Mouse (Mus musculus): ENCODE results near the gene Gas6. TPM values are rescaled to one million over a fixed set of nuclear protein-coding genes. Genes with fewer than 3 reads are reported as not detected.

The Gas6 gene
- polyA plus RNA-seq, 1 experiment from 2014 or later, result 4.5 TPM

DNA sequence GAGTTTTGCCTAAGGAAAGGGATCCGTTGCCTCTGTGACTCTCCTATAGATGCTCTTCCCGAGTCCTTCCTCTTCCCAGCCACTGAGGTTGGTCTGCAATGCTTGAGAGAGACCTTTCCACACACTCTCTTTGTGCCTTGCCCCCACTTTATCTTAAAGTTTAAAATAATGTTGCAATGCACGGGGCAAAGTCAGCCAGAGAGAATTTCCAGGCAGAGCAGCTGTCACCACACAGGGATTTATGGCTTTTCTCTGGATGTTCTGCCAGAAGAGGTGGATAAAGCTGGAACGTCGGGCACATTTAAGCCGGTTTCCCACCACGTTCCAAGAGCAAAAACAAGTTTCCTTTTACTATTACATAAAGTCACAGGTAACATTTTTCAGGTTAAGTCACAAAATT, 27.1 kb upstream of the Gas6 start:
- no peaks in the 10 kb centered on the region for H3K27me3 ChIP-seq (replicated peaks)
- no peak overlapping the region for H3K9ac ChIP-seq
- no peak overlapping the region for H3K4me2 ChIP-seq
- H3K27ac ChIP-seq, result no peak overlapping the region
- H3K36me3 ChIP-seq, result no peaks in the 10 kb centered on the region
- no peaks in the 10 kb centered on the region for H3K4me1 ChIP-seq
- WGBS (ENCODE audit: insufficient replicate concordance), result 57% methylated on average over 7 of the region's 7 CpGs
- H3K4me3 ChIP-seq, result no peak overlapping the region
- no peaks in the 10 kb centered on the region for H3K9me3 ChIP-seq (replicated peaks)
- ATAC-seq, result no peak

DNA sequence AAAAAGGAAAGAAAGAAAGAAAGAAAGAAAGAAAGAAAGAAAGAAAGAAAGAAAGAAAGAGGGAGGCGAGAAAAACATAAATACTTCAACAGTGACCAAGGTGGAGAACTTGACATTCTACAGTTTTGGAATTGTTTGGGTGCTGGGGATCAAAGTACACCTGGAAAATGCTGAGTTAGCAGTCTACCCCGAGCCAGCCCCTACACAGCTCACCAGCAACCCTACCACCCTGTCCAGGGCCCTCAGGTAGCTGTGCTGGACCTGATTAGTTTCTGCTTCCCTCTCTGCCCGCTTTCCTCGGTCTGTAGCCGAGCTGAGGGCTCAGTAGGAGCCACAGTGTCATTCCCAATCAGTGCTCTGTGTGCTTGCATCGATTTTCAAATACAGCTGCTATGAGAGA, 26.1 kb upstream of the Gas6 start:
- no peak overlapping the region for H3K27ac ChIP-seq
- no peaks in the 10 kb centered on the region for H3K27me3 ChIP-seq (replicated peaks)
- no peaks in the 10 kb centered on the region for H3K9me3 ChIP-seq (replicated peaks)
- H3K4me2 ChIP-seq, result no peak overlapping the region
- ATAC-seq, result no peak
- H3K4me1 ChIP-seq, result no peaks in the 10 kb centered on the region
- H3K4me3 ChIP-seq, result no peak overlapping the region
- WGBS (ENCODE audit: insufficient replicate concordance), result 45% methylated on average over 6 of the region's 6 CpGs
- H3K9ac ChIP-seq, result no peak overlapping the region
- H3K36me3 ChIP-seq, result no peaks in the 10 kb centered on the region

DNA sequence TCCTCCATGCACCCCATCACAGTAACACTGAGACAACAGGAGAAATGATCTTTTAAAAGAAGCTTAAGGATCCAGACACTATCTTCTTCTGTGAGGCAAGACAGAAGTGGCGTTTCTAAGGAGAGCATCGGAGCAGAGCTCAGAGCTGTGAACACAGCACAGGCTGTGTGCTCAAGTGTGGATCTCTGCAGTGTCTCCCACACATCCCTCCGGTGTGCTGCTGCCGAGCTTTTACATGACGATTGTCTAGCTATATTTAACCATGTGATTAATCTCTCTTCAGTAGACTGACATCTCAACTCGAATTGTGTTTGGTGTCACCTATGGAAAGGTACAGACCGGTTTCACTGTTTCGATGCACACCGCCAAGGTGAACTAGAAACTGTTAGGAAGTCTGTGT, 25.2 kb upstream of the Gas6 start:
- WGBS (ENCODE audit: insufficient replicate concordance), result 63% methylated on average over 9 of the region's 9 CpGs
- Histone ChIP-seq H3K4me1 (no peaks in the 10 kb centered on the region), H3K4me2 (no peak overlapping the region), H3K27ac (no peak overlapping the region), H3K9me3 (replicated peaks) (no peaks in the 10 kb centered on the region), H3K27me3 (replicated peaks) (no peaks in the 10 kb centered on the region), H3K36me3 (no peaks in the 10 kb centered on the region), H3K9ac (no peak overlapping the region), H3K4me3 (no peak overlapping the region)
- ATAC-seq, result no peak

DNA sequence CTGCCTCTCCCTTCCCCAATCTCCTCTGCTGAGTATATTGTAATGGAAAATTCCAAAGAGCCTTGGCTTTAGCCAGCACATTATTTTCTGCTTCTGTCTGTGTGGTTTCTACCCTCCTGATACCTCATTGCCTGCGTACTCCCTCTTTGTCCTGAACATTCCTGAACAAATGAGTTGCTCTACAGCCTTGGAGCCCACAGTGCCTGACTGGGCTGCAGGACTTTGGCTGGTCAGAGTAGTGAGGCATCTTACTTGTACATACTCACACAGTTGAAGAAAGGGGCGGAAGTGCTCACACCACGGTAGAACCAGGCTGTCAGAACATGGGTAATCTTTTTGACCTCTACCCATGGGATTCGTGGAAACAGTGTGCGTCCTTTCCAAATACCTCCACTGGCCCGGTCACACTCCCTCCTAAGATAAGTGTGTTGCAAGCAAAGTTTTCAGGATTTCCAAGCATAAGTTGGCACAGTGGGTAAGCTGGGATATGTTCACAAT, 23.0 kb upstream of the Gas6 start:
- Histone ChIP-seq H3K9ac (no peak overlapping the region), H3K4me1 (no peaks in the 10 kb centered on the region), H3K27ac (no peak overlapping the region), H3K4me3 (no peak overlapping the region), H3K4me2 (no peak overlapping the region), H3K9me3 (replicated peaks) (no peaks in the 10 kb centered on the region), H3K36me3 (no peaks in the 10 kb centered on the region), H3K27me3 (replicated peaks) (no peaks in the 10 kb centered on the region)
- no peak for ATAC-seq
- WGBS (ENCODE audit: insufficient replicate concordance), result 77% methylated on average over 6 of the region's 6 CpGs

GRCm38 (mm10) chr8:13516728-13517127, 22.4 kb upstream of the Gas6 start:
- Histone ChIP-seq H3K4me3 (no peak overlapping the region), H3K27ac (no peak overlapping the region), H3K36me3 (no peaks in the 10 kb centered on the region), H3K9me3 (replicated peaks) (no peaks in the 10 kb centered on the region), H3K4me1 (no peaks in the 10 kb centered on the region), H3K27me3 (replicated peaks) (no peaks in the 10 kb centered on the region), H3K9ac (no peak overlapping the region), H3K4me2 (no peak overlapping the region)
- no peak for ATAC-seq
- 55% methylated on average over 5 of the region's 5 CpGs for WGBS (ENCODE audit: insufficient replicate concordance)

GRCm38 (mm10) chr8:13516011-13516442, 21.7 kb upstream of the Gas6 start:
- no peaks in the 10 kb centered on the region for H3K27me3 ChIP-seq (replicated peaks)
- WGBS (ENCODE audit: insufficient replicate concordance), result 65% methylated on average over 7 of the region's 7 CpGs
- H3K9ac ChIP-seq, result no peak overlapping the region
- H3K4me3 ChIP-seq, result no peak overlapping the region
- no peak for ATAC-seq
- H3K9me3 ChIP-seq (replicated peaks), result no peaks in the 10 kb centered on the region
- H3K4me1 ChIP-seq, result no peaks in the 10 kb centered on the region
- H3K36me3 ChIP-seq, result no peaks in the 10 kb centered on the region
- H3K4me2 ChIP-seq, result no peak overlapping the region
- H3K27ac ChIP-seq, result no peak overlapping the region

GRCm38 (mm10) chr8:13513556-13514370, 19.5 kb upstream of the Gas6 start:
- no peak for ATAC-seq
- 58% methylated on average over 5 of the region's 5 CpGs for WGBS (ENCODE audit: insufficient replicate concordance)

GRCm38 (mm10) chr8:13512677-13513076, 18.4 kb upstream of the Gas6 start:
- no peak overlapping the region for H3K27ac ChIP-seq
- H3K9ac ChIP-seq, result no peak overlapping the region
- no peak overlapping the region for H3K4me3 ChIP-seq
- ATAC-seq, result no peak
- no peaks in the 10 kb centered on the region for H3K9me3 ChIP-seq (replicated peaks)
- no peaks in the 10 kb centered on the region for H3K36me3 ChIP-seq
- H3K4me1 ChIP-seq, result no peaks in the 10 kb centered on the region
- H3K4me2 ChIP-seq, result no peak overlapping the region
- WGBS (ENCODE audit: insufficient replicate concordance), result 59% methylated on average over 6 of the region's 6 CpGs
- no peaks in the 10 kb centered on the region; the same call in 1 of the 2 replicates for H3K27me3 ChIP-seq (replicated peaks)

More at GRCm38 (mm10) chr8:13513556-13514370, 19.5 kb upstream of the Gas6 start:
- Histone ChIP-seq H3K36me3 (no peaks in the 10 kb centered on the region), H3K4me2 (no peak overlapping the region), H3K27me3 (replicated peaks) (no peaks in the 10 kb centered on the region), H3K4me3 (no peak overlapping the region), H3K4me1 (no peaks in the 10 kb centered on the region), H3K27ac (no peak overlapping the region), H3K9ac (no peak overlapping the region), H3K9me3 (replicated peaks) (no peaks in the 10 kb centered on the region)

GRCm38 (mm10) chr8:13512016-13512415, 17.7 kb upstream of the Gas6 start:
- Histone ChIP-seq H3K4me1 (no peaks in the 10 kb centered on the region), H3K9me3 (replicated peaks) (no peaks in the 10 kb centered on the region), H3K27ac (no peak overlapping the region), H3K4me3 (no peak overlapping the region), H3K36me3 (no peaks in the 10 kb centered on the region), H3K9ac (no peak overlapping the region), H3K4me2 (no peak overlapping the region), H3K27me3 (replicated peaks) (no peaks in the 10 kb centered on the region; the same call in 1 of the 2 replicates)
- WGBS (ENCODE audit: insufficient replicate concordance), result 63% methylated on average over 5 of the region's 5 CpGs
- no peak for ATAC-seq

DNA sequence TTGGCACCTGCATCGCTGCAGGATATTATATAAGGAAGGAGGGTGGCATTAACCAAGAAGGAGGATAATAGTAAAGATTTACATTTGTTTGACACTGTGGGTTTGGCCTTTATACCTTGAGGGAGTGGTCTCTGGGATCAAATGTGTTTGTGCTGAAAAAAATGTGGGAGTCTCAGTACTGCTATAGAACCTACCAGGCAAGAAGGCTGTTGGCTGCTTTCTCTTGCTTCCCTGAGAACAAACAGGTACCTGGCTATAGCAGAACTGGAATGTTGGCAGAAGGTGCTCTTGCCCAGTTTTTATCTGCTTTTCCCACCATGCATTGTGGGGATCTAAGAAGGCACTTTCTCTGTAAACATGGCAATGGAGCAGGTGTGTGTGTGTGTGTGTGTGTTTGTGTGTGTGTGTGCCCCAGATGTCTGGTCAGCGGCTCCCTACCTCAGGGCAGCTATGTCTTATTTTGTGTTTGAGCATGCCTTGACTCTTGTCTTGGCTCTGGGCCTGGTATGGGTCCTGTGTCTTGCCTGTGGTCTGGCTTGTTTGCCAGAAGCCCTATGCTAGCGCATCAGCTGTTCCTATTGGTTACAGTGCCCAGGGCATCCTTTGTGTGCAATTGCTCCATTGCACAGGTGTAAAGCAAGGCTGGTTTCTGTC, 13.1 kb upstream of the Gas6 start:
- 63% methylated on average over 3 of the region's 3 CpGs for WGBS (ENCODE audit: insufficient replicate concordance)
- H3K4me1 ChIP-seq, result no peaks in the 10 kb centered on the region
- H3K36me3 ChIP-seq, result no peaks in the 10 kb centered on the region
- no peaks in the 10 kb centered on the region; the same call in 1 of the 2 replicates for H3K27me3 ChIP-seq (replicated peaks)
- H3K4me2 ChIP-seq, result no peak overlapping the region
- ATAC-seq, result no peak
- H3K9me3 ChIP-seq (replicated peaks), result no peaks in the 10 kb centered on the region
- no peak overlapping the region for H3K4me3 ChIP-seq
- no peak overlapping the region for H3K9ac ChIP-seq
- no peak overlapping the region for H3K27ac ChIP-seq

DNA sequence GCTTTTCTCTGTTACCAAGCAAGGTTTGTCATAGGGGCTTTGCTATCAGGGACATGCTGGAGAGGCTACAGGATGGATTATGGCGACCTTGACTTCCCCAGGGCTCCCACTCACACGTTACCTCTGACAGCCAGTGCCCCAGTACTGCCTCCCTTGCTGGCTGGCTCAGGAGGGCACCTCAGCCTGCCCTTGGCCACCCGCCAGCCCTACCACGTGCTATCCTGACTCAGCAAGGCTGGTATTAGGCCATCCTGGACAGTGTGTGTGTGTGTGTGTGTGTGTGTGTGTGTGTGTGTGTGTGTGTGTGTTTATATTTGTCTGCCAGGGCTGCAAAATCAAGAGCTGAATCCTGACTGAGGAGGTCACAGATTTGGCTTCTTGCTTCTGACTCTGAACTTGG, 12.6 kb upstream of the Gas6 start:
- WGBS (ENCODE audit: insufficient replicate concordance), result 37% methylated on average over 4 of the region's 4 CpGs
- no peaks in the 10 kb centered on the region for H3K36me3 ChIP-seq
- H3K4me2 ChIP-seq, result no peak overlapping the region
- H3K27me3 ChIP-seq (replicated peaks), result no peaks in the 10 kb centered on the region; the same call in 1 of the 2 replicates
- H3K9ac ChIP-seq, result no peak overlapping the region
- no peaks in the 10 kb centered on the region for H3K9me3 ChIP-seq (replicated peaks)
- no peak overlapping the region for H3K4me3 ChIP-seq
- ATAC-seq, result no peak
- H3K4me1 ChIP-seq, result no peaks in the 10 kb centered on the region
- H3K27ac ChIP-seq, result no peak overlapping the region

DNA sequence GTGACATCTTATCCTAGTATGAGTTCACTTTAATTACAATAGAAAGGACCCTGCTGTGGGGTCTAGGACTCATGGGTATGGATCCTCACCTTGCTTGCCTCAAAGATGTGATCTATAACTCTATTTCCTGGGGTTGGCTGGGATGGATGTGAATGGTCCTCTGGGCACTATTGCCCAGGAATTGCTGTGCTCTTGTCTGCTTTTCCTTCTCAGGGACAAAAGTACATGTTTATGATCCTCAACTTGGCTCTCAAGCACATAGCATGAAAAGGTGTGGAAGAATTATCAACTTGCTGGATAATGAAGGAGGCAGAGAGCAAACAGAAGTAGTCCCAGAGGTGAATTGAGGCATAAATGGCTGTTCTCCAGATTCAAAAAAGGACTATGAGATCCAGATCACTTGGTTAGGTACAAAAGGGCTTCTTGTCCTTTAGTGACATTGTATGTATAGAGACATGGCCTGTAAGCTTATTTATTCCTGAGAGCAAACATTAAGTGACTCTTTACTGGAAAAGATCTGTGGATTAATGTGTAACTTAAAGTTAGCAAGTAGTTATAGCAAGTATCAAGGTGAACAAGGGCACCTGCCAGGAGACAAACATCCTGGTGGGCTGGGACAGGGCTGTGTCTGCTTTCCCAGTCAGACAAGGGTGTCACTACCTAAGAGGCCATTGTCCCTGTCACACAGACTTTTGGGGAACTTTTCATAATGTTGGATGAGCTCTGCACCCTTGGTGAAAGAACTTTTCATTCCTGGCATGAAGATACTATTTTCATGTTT, 10.8 kb upstream of the Gas6 start:
- H3K9ac ChIP-seq, result no peak overlapping the region
- no peaks in the 10 kb centered on the region for H3K9me3 ChIP-seq (replicated peaks)
- no peak overlapping the region for H3K4me3 ChIP-seq
- no peak for ATAC-seq
- H3K27me3 ChIP-seq (replicated peaks), result no peaks in the 10 kb centered on the region; the same call in 1 of the 2 replicates
- H3K4me2 ChIP-seq, result no peak overlapping the region
- no peaks in the 10 kb centered on the region for H3K4me1 ChIP-seq
- no peaks in the 10 kb centered on the region for H3K36me3 ChIP-seq
- H3K27ac ChIP-seq, result no peak overlapping the region

Data from liver, embryonic 12.5 days (tissue).